Mouse (Mus musculus): ENCODE data around the gene Gar1.

- no peak for TF ChIP-seq GATA1 (IDR thresholded peaks at IDR 0.05; ENCODE audit: low read length)
- TF ChIP-seq TAL1 (IDR thresholded peaks at IDR 0.05; ENCODE audit: low read length), result no peak
Measured at GRCm38 (mm10) chr3:129846846-129847245, 15.7 kb upstream of the Gar1 start.

Data from erythroblast, embryonic 14.5 days (primary cell).